Mouse (Mus musculus) MN1 (cell line): ENCODE measurements around the gene Abtb2.
A peak's percentile ranks its signal among the peaks of the same experiment; 100 is the strongest.
"Not testable (repeated sequence)": the region's sequence is repeated elsewhere in the genome, so short reads cannot be mapped to it uniquely, and the experiment has no call there.

Experiments used
- DNase-seq: peaks from one replicate; pipeline ENCODE4 v3.0.0-alpha.2; 2016; ENCODE audit warnings: low spot score

Abtb2 gene

DNA sequence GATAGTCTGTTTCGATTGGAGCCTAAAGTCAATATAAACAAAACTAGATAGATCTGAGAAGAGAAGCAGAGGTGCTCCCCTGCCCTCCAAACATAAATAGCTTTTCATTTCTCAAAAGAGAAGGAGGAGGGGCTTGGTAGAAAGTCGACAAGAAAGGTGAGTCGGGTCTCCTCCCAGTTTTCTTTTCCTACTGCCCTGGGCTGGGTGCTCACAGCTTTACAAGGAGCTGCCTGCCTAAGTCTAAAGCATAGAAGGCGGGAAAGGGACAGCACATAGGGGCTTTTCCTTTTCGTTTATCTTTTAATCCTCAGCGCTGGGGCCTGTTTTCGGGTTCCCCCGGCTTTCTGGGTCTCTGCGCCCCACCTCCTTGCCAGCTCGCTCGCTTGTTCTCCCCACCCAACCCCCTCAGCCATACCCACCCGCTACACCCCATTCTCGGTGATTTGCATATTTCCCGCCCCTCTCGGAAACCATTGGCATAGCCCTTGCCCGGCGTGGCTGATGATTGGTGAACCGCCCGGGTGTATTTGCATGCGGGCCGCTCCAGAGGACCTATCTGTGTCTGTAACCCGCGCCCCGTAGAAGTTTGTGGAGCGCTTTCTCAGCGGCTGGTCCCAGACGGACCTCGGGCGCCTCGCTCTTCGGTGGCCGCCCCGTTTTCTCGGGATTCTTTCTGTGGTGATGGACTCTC, at the start of gene Abtb2:
Abtb2 (plus strand) TSS at position 579 of the 691 bp plus-strand sequence.
- no peak for DNase-seq

DNA sequence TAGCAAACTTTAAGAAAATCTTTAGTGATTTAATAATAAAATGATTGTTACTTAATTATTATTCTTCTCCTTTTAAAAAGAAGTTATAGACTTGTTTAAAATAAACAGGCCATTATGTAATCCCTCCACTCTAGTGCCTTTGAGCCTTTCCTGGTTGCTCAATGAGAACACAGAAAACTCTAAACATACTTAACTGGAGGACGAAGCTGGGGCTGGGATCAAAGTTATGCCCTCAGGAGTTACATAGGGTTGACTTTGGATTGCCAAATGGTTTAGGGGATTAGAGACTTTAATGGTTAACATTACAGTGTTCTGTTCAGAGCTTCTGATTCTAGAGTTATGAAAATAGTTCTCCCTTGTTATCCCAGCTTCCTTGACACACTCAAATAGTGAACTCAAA, 49.6 kb upstream of the Abtb2 start:
- no peak for DNase-seq

DNA sequence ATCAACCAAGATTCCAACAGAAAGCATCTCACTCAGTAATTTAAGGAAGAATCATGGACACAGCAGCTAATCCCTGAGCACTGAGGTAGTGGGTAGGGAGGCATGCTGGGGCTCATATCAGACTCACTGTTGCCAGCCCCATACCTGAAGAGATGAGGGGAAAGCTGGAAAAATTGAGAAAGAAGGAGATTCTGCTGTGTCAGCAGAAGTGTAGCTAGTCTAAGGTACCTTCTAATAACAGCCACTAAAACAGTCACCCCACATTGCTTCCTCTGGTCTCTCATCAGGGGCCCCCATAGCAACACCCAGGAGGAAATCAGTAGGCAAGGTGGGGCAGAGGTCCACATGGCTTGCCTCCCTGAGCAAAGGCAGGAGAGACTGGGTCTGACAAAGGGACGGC, 40.5 kb upstream of the Abtb2 start:
- no peak for DNase-seq

DNA sequence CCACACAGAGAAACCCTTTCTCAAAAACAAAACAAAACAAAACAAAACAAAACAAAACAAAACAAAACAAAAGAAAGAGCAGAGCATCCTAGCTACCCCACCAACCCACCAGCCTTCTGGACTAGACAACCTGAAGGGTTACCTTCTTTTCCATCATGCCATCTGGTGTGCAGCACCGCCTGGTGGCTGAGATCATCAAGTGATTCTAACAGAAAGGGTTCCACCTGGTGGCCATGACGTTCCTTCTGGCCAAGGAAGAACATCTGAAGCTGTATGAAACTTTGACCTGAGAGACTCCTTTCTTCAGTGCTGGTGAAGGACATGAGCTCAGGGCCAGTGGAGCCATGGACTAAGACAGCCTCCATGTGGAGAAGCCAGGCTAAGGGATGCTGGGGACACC, 19.0 kb upstream of the Abtb2 start:
- DNase-seq = peak; percentile 68

DNA sequence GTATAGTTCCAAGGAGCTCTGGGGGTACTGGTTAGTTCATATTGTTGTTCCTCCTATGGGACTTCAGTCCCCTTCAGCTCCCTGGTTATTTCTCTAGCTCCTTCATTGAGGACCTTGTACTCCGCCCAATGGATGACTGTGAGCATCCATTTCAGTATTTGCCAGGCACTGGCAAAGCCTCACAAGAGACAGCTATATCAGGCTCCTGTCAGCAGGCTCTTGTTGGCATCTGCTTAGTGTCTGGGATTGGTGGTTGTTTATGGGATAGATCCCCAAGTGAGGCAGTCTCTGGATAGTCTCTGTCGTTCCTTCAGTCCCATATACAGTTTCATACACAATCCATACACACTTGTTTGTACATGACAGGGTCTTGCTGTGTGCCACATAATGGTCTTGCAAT, 15.8 kb upstream of the Abtb2 start:
- DNase-seq = not testable (repeated sequence)

DNA sequence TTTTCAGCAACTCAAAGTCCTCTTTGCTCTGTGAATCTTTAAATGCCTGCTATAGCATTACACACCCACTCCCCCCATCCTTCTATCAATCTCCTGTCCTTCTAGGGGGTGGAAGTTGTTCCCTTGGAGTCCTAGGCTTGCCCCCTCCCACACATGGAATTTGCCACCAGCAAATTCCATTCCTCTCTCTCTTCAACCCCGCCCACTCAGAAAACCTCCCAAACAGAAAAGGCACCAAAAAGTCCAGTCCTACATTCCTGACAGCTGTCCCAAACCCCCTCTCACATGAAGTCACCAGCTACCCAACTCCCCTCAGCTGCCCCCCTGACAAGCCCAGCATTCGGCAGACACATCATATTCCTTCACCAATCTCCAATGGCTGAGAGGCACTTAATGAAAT, 12.1 kb upstream of the Abtb2 start:
- DNase-seq = no peak

DNA sequence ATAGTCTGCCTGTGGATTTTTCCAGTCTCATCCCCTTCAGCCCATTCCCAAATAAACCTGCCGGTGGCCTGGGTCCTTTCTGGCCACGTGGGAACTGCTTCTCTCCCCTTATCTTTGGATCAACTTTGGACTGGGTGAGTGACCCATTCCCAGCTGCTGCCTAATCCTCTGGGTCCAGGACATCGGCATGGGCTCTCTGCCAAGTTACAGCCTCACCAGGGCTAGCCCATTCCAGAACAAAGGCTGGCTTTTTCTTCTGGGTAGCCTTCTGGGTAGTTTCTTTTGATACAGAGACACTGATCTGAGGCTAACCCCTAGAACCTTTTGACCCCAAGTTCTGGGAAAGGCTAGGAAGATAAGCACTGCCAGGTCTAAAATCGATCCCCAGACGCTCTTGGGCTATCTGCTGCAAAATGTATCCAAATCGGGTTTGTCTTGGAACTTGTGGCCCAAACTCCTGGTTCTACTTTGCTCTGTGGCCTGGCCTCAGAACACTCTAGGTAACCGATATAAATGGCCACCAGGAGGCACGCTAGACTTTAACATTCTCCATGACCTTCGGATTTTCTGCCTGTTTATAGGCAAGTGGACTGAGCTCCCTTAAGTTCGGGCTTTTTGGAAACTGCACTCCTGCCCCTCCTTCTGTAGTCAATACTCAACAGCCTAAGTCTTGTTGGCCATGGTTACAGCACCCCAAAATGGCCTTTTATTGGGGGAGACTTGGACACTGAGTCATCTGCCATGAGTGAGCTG, 9.8 kb upstream of the Abtb2 start:
- peak; percentile 53 for DNase-seq

DNA sequence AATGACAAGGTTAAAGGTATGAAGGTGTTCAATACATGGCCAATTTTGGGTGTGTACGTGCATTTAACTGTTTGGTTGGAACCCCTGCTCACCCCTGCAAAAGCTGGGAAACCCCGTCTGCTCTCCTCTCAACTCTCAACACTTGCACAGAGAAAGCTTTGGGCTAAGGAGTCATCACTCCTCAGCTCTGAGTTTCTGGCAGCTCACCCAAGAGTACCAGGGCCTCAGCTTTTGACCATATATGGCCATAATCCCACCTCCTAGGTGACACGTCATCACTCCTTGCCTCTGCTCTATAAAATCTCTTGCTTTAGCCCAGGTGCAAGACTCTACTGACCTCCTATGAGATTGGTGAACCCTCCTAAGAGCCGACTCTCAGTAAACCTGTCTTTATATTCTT, 5.2 kb upstream of the Abtb2 start:
- no peak for DNase-seq

DNA sequence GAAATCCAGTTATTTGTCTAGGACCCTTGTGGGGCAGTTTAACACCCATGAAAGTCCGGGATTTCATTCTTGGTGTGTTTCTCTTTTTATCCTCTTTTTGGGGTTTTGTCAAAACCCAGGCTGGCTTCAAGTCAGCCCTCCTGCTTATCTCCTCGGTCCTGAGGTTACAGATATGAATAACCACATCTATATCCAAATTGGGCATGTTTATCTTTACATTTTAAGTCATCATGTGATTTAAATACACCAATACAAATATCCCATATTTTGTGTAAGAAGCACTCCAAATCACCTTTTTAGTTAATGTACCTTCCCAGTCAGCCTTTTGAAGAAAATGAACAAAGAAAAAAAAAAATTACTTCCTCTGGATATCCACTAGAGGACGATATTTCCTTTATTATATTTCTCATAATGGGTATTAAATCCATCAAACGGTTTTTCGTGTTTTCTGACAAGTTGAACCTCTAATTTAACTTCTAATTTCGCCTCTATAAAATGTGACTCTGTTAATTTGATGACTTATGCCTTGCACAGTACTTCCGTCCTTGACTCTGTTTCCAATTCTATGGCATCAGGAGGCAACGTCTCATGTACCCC, 1.6 kb upstream of the Abtb2 start:
- DNase-seq = peak; percentile 62

DNA sequence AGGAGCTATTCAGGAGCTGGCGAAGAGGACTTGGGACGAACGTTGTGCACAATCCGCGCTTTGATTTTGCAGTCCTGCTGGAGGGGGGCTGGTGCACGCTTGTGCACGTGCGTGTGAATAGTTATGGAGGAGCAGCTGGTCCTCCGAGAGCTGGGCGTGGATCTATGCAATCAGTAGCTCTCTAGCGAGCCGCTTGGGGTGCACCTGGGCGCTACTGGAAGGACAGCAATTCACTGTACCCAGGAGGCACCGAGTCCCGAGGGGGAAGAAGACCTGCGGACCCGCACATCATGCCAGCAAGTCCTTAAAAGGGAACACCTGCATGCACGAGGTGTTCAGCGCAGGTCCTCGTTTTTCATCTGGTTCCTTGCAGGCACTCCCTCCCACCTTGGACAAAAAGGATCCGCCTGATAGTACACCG, 929 bp upstream of the Abtb2 start:
- no peak for DNase-seq

DNA sequence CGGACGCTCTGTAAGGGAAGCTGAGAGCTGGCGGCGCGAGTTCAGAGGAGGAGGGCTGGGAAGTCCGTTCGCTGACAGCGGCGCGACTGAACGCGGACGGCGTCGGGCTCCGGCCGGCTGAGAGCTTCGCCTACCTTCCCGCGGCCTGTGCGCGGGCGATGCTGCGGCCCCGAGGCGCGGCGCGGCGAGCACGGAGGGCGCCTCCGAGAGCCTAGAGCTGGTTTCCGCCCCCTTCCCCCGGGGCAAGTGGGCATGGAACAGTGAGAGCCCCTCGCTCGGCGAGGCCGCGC, 258 bp downstream of the Abtb2 start:
- DNase-seq = no peak

DNA sequence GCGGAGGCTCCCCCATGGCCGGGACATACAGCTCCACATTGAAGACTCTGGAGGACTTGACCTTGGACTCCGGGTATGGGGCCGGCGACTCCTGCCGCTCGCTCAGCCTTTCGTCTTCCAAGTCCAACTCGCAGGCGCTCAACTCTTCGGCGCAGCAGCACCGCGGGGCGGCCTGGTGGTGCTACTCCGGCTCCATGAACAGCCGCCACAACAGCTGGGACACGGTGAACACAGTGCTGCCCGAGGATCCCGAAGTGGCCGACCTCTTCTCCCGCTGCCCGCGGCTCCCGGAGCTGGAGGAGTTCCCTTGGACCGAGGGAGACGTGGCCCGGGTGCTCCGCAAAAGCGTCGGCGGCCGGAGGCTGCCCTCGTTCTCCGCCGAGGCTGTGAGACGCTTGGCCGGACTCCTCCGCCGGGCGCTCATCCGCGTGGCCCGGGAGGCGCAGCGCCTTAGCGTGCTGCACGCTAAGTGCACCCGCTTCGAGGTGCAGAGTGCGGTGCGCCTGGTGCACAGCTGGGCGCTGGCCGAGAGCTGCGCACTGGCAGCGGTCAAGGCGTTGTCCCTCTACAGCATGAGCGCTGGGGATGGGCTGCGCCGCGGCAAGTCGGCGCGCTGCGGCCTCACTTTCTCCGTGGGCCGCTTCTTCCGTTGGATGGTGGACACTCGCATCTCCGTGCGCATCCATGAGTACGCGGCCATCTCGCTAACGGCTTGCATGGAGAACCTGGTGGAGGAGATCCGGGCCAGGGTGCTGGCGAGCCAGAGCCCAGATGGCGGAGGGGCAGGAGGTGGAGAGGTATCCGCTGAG, 807 bp downstream of the Abtb2 start:
- DNase-seq = no peak

DNA sequence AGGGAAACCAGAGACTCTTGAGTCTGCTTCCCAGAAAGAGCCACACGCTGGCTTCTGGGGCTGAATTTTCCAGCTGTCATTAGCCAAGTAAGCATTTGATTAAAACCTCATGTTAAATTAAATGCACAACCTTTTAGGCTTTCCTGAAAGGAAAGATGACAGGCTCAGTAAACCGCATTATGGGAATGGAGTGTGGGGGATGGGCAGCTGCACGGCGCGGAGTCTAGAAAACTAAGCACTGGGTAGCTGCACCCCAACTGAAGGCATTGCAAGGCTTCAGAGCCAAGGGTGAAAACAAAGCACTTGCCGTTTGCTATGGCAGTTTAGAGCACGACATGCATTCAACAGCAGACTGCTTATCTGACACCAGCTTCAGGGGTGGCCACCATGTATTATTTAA, 2.1 kb downstream of the Abtb2 start:
- DNase-seq = peak; percentile 22

DNA sequence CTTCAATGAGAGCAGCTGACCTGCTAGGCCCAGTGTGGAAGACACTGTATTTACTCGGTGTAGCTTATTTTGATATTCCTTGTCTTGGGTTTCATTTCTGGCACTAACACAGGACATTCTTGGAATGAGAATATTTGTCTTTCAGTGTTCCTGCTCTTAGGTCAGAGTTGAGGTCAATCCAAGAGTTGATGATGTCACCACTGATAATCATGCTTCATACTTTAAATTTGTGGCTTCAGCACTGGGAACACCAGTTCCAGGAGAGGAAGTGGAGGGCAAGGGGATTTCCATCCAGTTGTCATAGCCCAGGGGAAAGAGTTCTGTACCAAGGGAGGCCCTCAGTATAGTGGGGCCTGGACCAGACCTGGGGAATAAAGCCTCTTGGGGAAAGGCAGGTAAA, 3.6 kb downstream of the Abtb2 start:
- DNase-seq = no peak

DNA sequence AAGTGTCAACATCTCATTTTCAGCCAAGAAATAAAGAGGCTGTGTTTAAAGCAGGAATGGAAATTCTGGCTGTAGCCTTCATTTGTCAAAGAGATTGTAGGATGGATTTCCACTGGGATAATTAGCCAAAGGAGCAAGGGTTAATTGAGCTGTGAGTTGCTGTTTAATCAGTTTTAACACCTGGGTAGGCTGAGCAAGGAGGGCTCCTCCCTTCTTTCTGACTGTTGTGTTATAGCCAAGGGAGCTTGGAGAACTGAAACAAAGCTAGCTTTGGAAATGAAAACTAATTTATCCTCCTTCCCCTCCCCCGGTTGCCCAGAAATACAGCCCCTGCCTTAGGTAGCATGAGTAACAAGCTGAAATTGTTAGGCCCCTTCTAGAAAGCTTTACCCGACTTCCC, 6.2 kb downstream of the Abtb2 start:
- DNase-seq = no peak

DNA sequence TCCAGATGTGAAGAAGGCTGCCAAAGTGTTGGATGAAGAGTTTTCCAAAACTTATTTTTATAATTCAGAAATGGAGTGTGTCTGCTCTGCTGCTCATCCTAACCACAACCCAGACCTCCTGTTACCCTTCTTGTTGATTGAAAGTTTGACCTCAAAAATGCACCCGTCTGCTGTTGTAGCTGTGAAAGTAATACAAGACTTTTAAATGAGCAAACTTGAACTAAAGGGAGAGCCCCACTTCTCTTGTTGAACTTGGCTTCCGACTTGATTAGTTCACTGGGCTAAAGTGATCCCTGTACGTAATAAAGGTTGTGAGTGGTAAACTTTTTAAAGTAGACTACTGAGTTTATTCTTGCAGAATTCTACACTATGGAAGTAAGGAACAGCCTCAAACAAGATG, 10.3 kb downstream of the Abtb2 start:
- DNase-seq = no peak

DNA sequence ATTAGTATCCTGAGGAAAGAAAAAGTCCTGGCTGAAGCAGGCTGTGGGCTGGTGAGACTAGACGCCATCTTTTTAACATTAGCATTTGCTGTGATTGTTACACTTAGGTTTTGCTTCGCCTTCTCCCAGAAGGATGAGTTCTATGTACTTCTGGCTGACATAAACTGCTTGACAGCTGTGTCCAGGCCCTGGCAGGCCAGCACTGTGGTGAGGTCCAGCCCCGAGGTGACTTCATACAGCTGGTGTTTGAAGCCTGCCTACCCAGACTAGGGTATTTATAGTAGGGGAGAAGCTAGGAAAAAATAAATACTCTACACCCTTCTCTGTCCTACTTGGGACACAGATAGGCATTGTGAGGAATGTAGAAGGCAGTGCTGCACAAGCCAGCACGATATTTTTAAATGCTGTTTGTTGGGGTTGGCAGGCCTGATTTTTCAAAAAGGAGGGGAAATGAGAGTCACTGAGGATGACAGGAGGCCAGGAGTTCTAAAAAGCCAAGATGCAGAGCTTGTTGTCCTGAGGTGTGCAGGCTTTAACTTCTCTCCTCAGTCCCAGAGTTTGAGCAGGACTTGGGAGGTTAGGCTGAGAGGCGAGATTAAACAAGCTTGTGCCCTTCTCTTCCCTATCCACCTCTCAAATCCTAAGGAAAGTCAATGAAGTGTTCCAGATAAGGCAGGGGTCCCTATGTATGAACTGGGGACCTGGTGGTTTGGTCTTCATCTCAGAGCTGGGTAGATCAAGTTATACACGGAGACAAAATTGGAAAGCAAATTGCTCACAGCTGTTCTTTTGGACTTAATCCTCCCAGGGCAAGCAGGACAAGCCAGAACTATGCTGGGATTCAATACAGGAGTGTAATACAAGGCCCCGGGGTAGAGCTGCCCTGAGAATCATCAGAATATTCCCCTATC, 11.9 kb downstream of the Abtb2 start:
- DNase-seq = no peak

DNA sequence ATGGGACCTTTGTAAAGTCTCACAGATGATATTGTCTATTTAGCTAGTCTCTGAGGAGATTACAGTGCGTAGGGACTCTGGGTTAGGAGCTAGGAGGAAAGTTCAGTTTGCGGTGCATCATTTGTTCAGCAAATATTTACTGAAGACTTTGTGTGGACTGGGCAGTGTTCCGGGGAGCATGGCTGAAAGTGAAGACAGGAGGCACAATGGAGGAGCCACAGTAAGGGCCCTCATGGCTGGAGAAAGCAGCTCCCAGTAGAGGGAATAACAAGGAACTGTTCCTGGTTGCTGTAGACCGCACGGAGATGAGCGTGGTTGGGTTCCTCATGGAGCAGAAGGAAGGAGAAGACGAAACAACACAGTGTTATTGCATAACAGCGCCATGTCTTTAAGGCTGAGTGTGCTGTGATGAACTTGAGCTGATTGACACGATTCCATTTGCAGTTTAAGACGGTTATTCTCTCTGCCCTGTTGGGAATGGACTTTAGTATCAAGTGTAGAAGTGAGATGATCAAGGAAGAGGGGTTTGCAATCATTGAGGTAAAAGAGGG, 12.6 kb downstream of the Abtb2 start:
- no peak for DNase-seq

DNA sequence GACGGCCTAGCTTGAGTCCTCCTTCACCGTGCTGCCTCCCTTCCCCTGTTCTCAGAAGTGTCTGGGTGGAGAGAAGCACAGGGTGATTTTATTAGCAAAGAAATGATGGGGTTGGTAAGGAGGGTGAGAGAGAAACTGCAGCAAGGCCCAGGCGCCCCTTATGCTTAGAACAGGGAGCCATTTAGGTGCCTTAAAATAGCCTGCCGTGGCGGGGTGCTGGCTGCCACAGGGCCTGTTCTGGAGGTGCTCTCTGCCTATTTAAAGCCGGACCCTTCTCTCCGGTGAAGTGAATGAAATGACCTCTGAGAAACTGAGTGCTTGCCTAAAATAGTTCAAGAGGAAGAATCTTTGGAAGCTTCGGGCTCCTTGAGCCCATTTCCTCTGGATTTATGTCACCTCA, 14.6 kb downstream of the Abtb2 start:
- no peak for DNase-seq

DNA sequence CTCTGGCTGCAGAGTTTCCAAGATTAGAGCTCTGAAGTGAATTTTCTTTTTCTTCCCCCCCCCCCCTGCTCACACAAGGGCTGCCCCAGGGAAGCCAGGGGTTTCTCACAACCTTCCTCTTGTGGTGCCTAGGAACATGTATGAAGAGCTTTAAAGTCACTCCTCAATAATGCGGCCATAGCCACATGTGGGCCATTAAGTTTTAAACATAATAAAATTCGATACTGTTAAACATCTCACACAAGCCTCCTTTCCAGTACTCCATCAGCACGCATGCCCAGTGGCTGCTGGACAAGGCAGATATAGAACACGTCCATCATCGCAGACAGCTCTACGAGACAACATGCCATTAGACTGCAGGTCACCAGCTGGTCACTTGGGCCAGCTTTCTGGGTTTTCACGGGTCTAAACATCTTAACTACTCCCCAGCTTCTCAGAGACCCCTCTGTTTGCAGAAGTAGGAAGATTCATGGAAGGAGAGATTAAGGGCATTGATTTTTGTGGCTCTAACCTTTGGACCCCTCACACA, 15.3 kb downstream of the Abtb2 start:
- no peak for DNase-seq

DNA sequence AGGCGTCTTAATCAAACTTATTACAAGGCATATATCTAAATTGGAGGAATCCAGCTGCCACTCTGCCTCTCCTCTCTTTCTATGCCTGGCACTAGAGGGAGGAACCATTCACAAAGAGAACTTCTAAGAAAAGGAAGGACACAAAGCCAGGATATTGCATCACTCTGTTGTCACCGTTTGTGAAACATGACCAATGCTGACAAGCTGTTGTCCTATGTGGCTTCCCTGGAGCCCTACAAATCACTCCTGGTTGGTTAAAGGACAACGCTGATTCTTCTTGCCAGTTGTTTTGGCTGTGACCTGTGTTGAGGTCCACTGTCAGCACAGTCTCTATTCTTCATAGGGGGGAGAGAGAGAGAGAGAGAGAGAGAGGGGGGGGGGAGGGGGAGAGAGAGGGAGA, 17.2 kb downstream of the Abtb2 start:
- peak; percentile 27 for DNase-seq
